Mouse (Mus musculus): ENCODE results near the gene Kdm2b. TPM values are rescaled to one million over a fixed set of nuclear protein-coding genes. Genes with fewer than 3 reads are reported as not detected.
"Not testable (repeated sequence)": the region's sequence is repeated elsewhere in the genome, so short reads cannot be mapped to it uniquely, and the experiment has no call there.

Kdm2b gene
- polyA plus RNA-seq, 1 experiment from 2014 or later: 26.8 TPM

DNA sequence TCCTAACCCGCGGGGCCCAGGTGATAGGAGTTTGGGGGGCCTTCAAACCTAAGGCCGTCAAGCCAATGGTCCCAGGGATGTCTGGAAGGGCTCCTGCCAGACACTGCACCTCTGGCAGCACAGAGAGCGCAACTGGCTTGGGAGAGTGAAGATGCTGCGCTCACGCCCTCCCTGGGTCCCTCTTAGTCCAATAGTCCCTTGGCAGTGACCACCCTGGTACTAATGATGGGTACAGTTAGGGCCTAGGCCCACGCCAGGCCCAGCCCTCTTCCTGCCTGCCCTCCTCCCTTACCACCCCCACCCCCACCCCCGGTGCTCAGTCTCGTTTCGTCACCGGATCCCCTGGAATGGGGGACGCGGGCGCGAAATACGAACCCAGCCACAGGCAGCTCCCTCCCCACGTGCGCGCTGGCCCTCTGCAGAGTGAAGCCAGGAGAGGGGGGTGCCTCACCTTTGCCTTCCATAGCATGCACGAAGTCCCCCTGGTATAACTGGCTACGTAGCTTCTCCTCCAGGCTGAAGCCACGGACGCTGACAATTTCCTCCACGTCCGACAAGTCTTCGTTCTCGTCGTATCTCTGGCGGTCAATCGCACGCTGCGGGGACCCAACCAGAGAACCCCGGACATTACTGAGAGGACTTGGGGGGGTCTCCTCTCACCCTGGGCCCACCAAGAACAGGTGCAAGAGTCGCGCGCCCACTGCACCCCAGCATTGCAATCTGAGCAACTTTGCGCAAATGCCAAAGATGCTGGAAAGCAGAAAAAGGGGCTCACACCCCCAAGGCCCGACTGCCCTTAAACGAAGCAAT, 2.2 kb downstream of the Kdm2b start:
- Histone ChIP-seq H3K36me3 (ENCODE audit: control insufficient read depth, insufficient read depth) (no peaks in the 10 kb centered on the region), H3K9ac (ENCODE audit: low read length) (peak overlapping the region; percentile 87), H3K27me3 (ENCODE audit: control insufficient read depth, insufficient read depth, low read length) (no peaks in the 10 kb centered on the region), H3K27ac (ENCODE audit: low read length) (peak overlapping the region; percentile 89), H3K4me1 (ENCODE audit: control insufficient read depth, insufficient read depth, low read length) (peaks cover 32% of the 10 kb centered on the region), H3K9me3 (replicated peaks; ENCODE audit: control insufficient read depth, low read length) (no peaks in the 10 kb centered on the region), H3K4me3 (ENCODE audit: low read length) (peak overlapping the region; percentile 72), H3K4me2 (ENCODE audit: low read depth, low read length) (peak overlapping the region; percentile 96)
- ATAC-seq (replicated peaks; ENCODE audit: extremely low read depth, insufficient read depth, low FRiP score): 0 out of 2 replicates have a peak, but pooled peaks have one; percentile 24
- WGBS: 9% methylated on average over 39 of the region's 39 CpGs

DNA sequence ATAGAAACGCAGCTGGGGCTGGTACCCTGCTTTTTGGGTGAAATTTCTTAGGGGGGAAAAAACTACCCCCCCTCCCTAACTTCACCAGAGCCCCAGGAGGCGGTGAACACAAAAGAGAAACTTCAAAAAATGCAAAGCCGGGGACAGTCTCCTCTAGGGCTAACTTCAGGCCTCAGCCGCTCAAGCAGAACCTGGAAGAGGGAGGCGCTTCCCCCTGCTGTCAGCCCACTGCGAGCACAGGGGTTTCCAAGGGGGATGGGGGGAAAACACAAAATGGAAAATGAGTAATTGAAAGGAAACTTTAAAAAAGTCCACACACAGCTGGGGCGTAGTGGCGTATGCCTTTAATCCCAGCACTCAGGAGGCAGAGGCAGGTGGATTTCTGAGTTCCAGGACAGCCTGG, 3.5 kb downstream of the Kdm2b start:
- H3K4me1 ChIP-seq (ENCODE audit: control insufficient read depth, insufficient read depth, low read length): peaks cover 24% of the 10 kb centered on the region
- no peaks in the 10 kb centered on the region for H3K9me3 ChIP-seq (replicated peaks; ENCODE audit: control insufficient read depth, low read length)
- H3K27me3 ChIP-seq (ENCODE audit: control insufficient read depth, insufficient read depth, low read length): no peaks in the 10 kb centered on the region
- H3K9ac ChIP-seq (ENCODE audit: low read length): no peak overlapping the region
- ATAC-seq (replicated peaks; ENCODE audit: extremely low read depth, insufficient read depth, low FRiP score): no peak
- no peak overlapping the region for H3K4me2 ChIP-seq (ENCODE audit: low read depth, low read length)
- WGBS: 65% methylated on average over 8 of the region's 8 CpGs
- H3K36me3 ChIP-seq (ENCODE audit: control insufficient read depth, insufficient read depth): no peaks in the 10 kb centered on the region
- no peak overlapping the region for H3K27ac ChIP-seq (ENCODE audit: low read length)
- H3K4me3 ChIP-seq (ENCODE audit: low read length): no peak overlapping the region

DNA sequence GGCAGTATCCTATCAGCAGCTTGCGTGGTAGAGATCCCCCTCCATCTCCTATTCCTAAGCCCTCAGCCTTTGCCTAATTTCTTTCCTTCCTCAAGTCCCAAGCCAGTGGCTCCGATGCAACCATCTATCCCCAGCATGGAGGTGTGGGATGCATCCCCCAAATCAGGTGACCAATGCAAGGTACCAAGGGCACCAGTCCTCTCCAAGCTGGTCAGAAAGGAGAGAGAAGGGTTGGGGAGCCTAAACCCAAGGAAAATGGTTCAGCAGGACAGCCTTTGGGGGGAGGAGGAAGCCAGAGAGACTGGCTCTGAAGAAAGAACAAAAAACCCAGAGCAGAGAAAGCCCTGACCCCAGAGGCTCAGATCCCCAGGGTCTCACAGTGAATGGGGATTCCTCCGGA, 4.3 kb downstream of the Kdm2b start:
- Histone ChIP-seq H3K4me3 (ENCODE audit: low read length) (no peak overlapping the region), H3K9ac (ENCODE audit: low read length) (no peak overlapping the region), H3K27me3 (ENCODE audit: control insufficient read depth, insufficient read depth, low read length) (no peaks in the 10 kb centered on the region), H3K27ac (ENCODE audit: low read length) (no peak overlapping the region), H3K36me3 (ENCODE audit: control insufficient read depth, insufficient read depth) (no peaks in the 10 kb centered on the region), H3K4me2 (ENCODE audit: low read depth, low read length) (no peak overlapping the region), H3K9me3 (replicated peaks; ENCODE audit: control insufficient read depth, low read length) (no peaks in the 10 kb centered on the region), H3K4me1 (ENCODE audit: control insufficient read depth, insufficient read depth, low read length) (peaks cover 20% of the 10 kb centered on the region)
- 84% methylated on average over 3 of the region's 3 CpGs for WGBS
- no peak for ATAC-seq (replicated peaks; ENCODE audit: extremely low read depth, insufficient read depth, low FRiP score)

DNA sequence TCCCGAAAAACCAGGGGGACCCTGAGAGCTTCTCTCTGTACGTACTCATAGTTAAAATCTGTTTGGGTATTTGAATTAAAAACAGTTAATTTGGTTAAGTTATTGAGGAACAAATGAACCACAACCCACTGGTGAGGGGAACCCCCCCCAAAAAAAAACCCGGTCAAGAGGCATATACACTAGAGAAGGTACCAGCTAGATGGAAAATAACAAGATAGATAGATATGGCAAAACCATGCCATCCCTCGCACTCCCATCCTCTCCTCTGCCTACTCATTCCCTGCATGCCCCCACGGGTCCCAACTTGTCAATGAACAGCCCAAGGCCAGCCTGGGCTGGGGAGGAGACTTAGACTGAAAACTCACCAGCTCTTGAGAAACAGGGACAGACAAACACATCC, 5.1 kb downstream of the Kdm2b start:
- peaks cover 15% of the 10 kb centered on the region for H3K4me1 ChIP-seq (ENCODE audit: control insufficient read depth, insufficient read depth, low read length)
- H3K27me3 ChIP-seq (ENCODE audit: control insufficient read depth, insufficient read depth, low read length): no peaks in the 10 kb centered on the region
- no peak overlapping the region for H3K4me3 ChIP-seq (ENCODE audit: low read length)
- H3K36me3 ChIP-seq (ENCODE audit: control insufficient read depth, insufficient read depth): no peaks in the 10 kb centered on the region
- H3K9ac ChIP-seq (ENCODE audit: low read length): no peak overlapping the region
- WGBS: 90% methylated on average over 5 of the region's 5 CpGs
- ATAC-seq (replicated peaks; ENCODE audit: extremely low read depth, insufficient read depth, low FRiP score): no peak
- no peaks in the 10 kb centered on the region for H3K9me3 ChIP-seq (replicated peaks; ENCODE audit: control insufficient read depth, low read length)
- no peak overlapping the region for H3K4me2 ChIP-seq (ENCODE audit: low read depth, low read length)
- H3K27ac ChIP-seq (ENCODE audit: low read length): no peak overlapping the region

DNA sequence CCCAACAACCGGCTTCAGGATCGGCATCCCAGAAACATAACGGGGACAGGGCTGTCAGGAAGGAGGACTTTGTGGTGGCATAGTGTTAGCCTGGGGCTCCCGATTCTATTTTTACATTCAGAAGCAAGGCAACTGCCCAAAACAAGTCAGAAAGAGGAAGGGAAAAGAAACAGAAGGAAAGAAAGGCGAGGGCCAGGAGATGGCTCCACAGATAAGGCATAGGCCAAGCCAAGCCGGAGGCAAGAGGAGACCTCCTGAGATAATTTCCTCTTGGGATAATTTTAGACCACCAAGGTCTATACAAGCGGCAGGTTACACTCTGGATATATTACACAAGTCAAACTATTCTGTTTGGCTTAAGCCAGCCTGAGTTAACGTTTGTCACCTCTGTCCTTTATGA, 10.7 kb downstream of the Kdm2b start:
- 38% methylated on average over 8 of the region's 8 CpGs for WGBS
- no peak overlapping the region for H3K4me2 ChIP-seq (ENCODE audit: low read depth, low read length)

DNA sequence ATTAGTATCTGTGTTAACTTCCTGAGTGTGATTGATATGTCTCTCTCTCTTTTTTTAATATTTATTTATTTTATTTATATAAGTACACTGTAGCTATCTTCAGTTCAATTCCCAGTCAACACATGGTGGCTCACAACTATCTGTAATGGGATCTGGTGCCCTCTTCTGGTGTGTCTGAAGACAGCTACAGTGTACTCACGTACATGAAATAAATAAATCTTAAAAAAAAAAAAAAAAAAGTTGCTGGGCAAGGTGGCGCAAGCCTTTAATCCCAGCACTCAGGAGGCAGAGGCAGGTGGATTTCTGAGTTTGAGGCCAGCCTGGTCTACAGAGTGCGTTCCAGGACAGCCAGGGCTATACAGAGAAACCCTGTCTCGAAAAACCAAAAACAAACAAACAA, 14.9 kb downstream of the Kdm2b start:
- not testable (repeated sequence) for H3K4me2 ChIP-seq (ENCODE audit: low read depth, low read length); H3K27ac ChIP-seq (ENCODE audit: low read length); H3K4me1 ChIP-seq (ENCODE audit: control insufficient read depth, insufficient read depth, low read length); H3K9ac ChIP-seq (ENCODE audit: low read length); ATAC-seq (replicated peaks; ENCODE audit: extremely low read depth, insufficient read depth, low FRiP score); H3K9me3 ChIP-seq (replicated peaks; ENCODE audit: control insufficient read depth, low read length); H3K27me3 ChIP-seq (ENCODE audit: control insufficient read depth, insufficient read depth, low read length); H3K4me3 ChIP-seq (ENCODE audit: low read length); H3K36me3 ChIP-seq (ENCODE audit: control insufficient read depth, insufficient read depth)
- 94% methylated on average over 4 of the region's 4 CpGs for WGBS

More for the DNA sequence above, 10.7 kb downstream of the Kdm2b start:
- Histone ChIP-seq H3K27me3 (ENCODE audit: control insufficient read depth, insufficient read depth, low read length) (no peaks in the 10 kb centered on the region), H3K27ac (ENCODE audit: low read length) (no peak overlapping the region), H3K9ac (ENCODE audit: low read length) (0 out of 2 replicates have a peak overlapping the region, but pooled peaks have one; percentile 16), H3K4me3 (ENCODE audit: low read length) (no peak overlapping the region), H3K36me3 (ENCODE audit: control insufficient read depth, insufficient read depth) (no peaks in the 10 kb centered on the region), H3K9me3 (replicated peaks; ENCODE audit: control insufficient read depth, low read length) (no peaks in the 10 kb centered on the region), H3K4me1 (ENCODE audit: control insufficient read depth, insufficient read depth, low read length) (peaks cover 9% of the 10 kb centered on the region)
- no peak for ATAC-seq (replicated peaks; ENCODE audit: extremely low read depth, insufficient read depth, low FRiP score)

DNA sequence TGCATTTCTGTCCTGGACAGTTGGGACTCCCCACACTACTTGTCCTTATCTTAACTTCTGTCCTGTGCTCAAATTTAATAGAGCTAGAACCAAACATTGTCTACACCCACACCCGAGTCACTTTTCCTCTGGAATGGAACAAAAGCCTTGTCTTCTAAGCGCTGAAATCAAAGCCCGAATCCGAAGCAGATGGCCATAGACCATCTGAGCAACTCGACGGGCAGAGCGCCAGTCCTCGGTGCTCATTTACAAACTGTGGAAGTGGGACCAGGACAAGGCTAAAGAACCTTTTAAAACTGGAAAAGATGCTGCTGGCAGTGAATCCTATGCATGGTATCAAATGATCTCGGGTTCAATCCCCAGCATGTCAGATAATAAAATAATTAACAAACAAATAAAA, 17.5 kb downstream of the Kdm2b start:
- ATAC-seq (replicated peaks; ENCODE audit: extremely low read depth, insufficient read depth, low FRiP score): no peak
- Histone ChIP-seq H3K27me3 (ENCODE audit: control insufficient read depth, insufficient read depth, low read length) (no peaks in the 10 kb centered on the region), H3K4me1 (ENCODE audit: control insufficient read depth, insufficient read depth, low read length) (no peaks in the 10 kb centered on the region), H3K27ac (ENCODE audit: low read length) (no peak overlapping the region), H3K4me3 (ENCODE audit: low read length) (no peak overlapping the region), H3K9ac (ENCODE audit: low read length) (no peak overlapping the region), H3K4me2 (ENCODE audit: low read depth, low read length) (no peak overlapping the region), H3K9me3 (replicated peaks; ENCODE audit: control insufficient read depth, low read length) (no peaks in the 10 kb centered on the region), H3K36me3 (ENCODE audit: control insufficient read depth, insufficient read depth) (no peaks in the 10 kb centered on the region)
- WGBS: 75% methylated on average over 9 of the region's 9 CpGs

DNA sequence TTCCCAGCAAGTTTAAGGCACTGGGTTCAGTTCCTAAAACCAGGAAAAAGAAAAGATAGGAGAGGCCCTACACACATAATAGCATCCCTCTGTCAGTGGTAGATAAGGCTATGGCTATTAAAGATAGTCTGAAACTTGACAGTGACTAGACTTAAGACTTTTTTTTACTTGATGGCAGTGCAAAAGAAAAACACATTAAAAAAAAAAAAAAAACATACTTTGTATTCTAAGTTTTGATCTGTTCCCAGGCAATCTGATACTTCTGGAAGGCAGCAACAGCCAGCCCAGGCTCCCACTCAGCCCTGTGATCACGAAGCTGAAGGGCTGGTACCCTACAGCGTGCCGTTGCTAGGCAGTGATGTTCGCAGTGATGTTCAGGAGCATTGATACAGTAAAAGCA, 18.2 kb downstream of the Kdm2b start:
- Histone ChIP-seq H3K4me2 (ENCODE audit: low read depth, low read length) (no peak overlapping the region), H3K4me3 (ENCODE audit: low read length) (no peak overlapping the region), H3K36me3 (ENCODE audit: control insufficient read depth, insufficient read depth) (no peaks in the 10 kb centered on the region), H3K27ac (ENCODE audit: low read length) (no peak overlapping the region), H3K27me3 (ENCODE audit: control insufficient read depth, insufficient read depth, low read length) (no peaks in the 10 kb centered on the region), H3K9ac (ENCODE audit: low read length) (no peak overlapping the region), H3K4me1 (ENCODE audit: control insufficient read depth, insufficient read depth, low read length) (no peaks in the 10 kb centered on the region), H3K9me3 (replicated peaks; ENCODE audit: control insufficient read depth, low read length) (no peaks in the 10 kb centered on the region)
- WGBS: 83% methylated on average over 4 of the region's 4 CpGs
- no peak for ATAC-seq (replicated peaks; ENCODE audit: extremely low read depth, insufficient read depth, low FRiP score)

DNA sequence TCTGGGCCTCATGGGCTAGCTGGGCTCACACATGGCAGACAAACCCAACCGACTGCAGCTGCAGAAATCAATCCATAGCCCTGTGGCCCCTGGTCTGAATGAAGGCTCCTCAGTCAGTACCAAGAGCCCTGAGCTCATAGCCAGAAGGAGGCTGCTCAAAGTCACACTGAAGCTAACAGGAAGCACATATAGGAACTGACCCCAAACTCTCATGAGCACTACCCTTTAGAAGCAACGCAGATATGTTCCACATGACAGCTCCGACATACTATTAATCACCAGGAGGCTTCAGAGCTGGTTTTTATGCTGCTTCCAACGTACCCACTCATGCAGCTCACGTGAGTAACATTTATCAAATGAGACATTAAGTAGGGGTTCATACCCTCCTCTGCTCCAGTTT, 19.6 kb downstream of the Kdm2b start:
- no peaks in the 10 kb centered on the region for H3K4me1 ChIP-seq (ENCODE audit: control insufficient read depth, insufficient read depth, low read length)
- H3K9me3 ChIP-seq (replicated peaks; ENCODE audit: control insufficient read depth, low read length): no peaks in the 10 kb centered on the region
- H3K4me2 ChIP-seq (ENCODE audit: low read depth, low read length): no peak overlapping the region
- 74% methylated on average over 5 of the region's 5 CpGs for WGBS
- no peaks in the 10 kb centered on the region for H3K36me3 ChIP-seq (ENCODE audit: control insufficient read depth, insufficient read depth)
- no peak overlapping the region for H3K9ac ChIP-seq (ENCODE audit: low read length)
- H3K4me3 ChIP-seq (ENCODE audit: low read length): no peak overlapping the region
- H3K27me3 ChIP-seq (ENCODE audit: control insufficient read depth, insufficient read depth, low read length): no peaks in the 10 kb centered on the region
- H3K27ac ChIP-seq (ENCODE audit: low read length): no peak overlapping the region
- ATAC-seq (replicated peaks; ENCODE audit: extremely low read depth, insufficient read depth, low FRiP score): no peak

All from heart, embryonic 16.5 days (tissue).